Mouse (Mus musculus) embryo, embryonic 11.5 days (tissue): ENCODE data around the gene Spcs3.
A peak's percentile ranks its signal among the peaks of the same experiment; 100 is the strongest.

Experiments used
- DNase-seq: peaks from one replicate; pipeline ENCODE4 v3.0.0-alpha.2; 2012; ENCODE audit warnings: low read depth, low spot score

The Spcs3 gene

DNA sequence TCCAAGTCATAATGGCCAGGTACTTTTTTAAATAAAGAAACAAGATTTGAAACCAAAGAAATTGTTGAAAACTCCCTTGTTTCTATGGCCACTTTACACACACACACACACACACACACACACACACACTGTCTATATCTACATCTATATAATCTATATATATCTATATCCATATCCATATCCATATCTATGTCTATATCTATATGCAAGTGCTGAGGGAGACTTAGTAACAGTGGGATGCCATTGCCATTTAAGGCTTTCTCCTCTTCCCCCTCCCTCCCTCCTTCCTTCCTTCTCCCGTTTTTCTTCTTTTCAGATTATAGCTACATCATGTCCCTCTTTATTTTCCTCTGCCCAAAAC, 21.7 kb downstream of the Spcs3 start:
- no peak for DNase-seq

DNA sequence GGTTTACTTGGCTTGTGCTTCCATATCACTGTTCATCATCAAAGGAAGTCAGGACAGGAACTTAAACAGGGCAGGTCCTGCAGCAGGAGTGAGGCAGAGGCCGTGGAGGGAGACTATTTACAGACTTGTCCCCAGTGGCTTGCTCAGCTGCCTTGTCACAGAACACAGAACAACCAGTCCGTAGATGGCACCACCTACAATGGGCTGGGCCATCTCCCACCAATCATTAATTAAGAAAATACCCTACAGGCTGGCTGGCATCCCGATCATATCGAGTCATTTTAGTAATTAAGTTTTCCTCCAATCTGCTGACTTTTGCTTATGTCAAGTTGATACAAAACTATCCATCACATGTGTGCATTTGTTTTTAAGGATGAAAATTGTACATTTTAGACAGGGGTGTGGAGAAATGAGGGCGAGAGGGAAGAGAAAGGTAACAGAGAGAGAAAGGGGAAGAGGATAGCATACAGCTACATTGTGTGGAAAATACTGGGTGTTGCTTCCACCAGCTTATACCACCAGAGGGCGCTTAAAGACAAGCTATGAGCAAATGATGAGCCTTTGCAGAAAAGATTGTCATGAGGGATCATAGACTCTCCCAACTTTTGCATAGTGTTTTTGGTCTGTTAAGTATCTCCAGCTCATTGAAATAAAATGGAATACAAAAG, 22.2 kb downstream of the Spcs3 start:
- DNase-seq = peak; percentile 59

DNA sequence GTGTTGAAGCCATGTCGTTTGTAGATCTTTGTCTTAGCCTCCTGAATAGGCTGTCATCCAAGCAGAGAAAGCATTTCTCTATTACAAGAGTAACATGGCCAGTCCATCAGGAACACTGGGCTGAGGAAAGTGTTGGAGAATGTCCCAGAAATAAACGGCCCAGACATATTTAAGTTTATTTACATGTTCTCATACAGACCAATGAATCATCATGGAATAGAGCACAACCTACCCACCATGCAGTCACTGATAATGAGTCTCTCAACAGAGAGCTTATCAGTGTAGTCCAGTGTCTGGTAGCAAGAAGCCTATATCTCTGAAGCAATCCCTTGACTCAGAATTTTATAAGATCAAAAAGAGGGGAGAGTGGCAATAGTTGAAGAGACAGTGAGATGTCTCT, 24.7 kb downstream of the Spcs3 start:
- no peak for DNase-seq

DNA sequence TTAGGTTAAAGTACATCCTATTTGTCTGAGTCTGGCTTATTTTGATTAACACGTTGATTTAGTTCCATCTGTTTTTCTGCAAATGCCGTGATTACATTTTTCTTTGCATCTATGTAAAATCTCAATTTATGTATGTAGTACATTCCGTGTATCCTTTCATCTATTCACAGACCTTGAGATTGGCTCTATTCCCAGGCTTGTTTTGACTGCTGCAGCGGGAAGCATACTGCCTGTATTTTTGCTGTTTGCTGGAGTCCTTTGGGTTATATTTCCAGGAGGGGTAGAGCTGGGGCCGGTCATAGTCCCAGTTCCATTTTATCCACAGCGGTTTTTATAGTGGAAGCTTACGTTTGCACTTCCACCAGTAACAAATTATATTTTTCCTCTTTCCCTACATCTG, 26.7 kb downstream of the Spcs3 start:
- DNase-seq = no peak

DNA sequence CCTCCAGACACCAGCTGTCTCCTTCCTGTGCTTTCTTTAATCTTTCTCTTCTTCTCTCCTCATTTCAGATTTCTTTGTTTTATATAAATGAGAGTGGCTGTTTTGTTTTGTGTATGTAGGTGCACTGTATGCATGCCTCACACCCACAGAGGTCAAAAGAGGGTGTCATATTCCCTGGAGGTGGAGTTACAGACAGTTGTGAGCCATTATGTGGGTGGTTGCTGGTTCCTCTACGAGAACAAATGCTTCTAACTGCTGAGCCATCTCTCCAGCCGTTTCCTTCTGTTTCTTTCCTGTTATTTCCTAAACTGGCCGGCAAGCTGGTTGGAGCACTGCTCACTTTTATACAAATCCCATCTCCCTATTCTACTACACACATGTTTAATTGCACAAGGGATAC, 35.9 kb downstream of the Spcs3 start:
- no peak for DNase-seq

DNA sequence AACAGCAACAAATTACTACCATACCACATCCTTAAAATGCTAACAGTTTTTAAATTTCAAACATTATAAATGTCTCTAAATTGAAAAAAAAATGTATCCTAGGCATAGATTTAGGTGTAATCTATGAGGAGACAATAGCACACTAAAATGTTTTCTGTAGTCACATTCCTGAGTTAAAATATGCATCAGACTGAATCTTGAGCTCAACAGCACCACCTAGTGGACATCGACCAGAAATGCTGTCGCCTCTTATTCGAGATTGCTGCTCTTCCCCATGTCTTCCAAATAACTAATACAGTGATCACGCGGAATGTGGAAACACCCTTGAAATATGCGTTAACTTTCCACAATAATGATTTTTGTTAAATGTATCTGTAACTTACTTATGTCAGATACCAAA, 36.7 kb downstream of the Spcs3 start:
- DNase-seq = peak; percentile 67

DNA sequence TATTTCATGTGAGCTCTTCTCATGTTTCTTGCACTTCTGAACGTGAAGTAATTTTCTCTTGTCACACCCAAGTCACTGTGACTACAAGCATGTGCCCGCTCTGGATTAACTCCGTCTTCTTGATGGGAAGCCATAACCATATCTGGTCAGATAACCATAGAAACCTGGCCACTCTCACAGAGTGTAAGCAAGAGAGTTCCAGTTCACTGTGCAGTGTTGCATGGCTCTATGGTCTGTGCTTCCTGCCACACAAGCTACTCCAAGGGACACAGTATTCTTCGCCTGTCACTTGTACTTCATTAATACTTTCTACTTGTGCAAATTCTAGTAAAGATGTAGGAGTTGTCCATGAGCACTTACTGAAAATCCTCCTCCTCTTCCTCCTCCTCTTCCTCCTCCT, 37.9 kb downstream of the Spcs3 start:
- DNase-seq = no peak

DNA sequence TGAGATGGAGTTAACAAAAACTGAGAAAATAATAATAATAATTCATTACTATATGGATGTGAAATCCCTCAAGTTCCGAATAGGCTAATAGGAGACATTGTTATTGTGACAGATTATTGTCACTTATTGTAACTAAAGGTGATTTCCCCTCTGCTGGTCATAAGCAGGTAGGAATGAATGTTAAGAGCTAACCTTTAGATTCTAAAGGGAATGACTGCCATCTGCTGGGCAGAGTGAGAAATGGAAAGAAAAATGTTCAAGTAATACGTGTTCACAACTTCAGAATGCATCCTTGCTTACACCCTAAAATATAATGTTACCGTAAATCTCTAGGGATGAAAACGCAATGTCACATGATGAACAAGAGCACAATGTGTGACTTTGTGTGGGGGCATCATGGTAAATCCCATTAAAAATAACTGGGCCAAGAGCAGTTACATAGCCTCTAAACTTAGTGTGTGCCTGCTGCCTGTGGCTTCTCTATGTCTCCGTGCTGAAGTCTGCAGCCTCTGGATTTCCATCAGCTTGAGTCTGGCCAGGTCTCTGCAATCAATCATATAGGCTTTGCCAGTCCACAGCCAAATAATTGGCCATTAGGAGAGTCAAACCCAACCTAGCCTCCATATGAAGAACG, 38.6 kb downstream of the Spcs3 start:
- peak; percentile 65 for DNase-seq

DNA sequence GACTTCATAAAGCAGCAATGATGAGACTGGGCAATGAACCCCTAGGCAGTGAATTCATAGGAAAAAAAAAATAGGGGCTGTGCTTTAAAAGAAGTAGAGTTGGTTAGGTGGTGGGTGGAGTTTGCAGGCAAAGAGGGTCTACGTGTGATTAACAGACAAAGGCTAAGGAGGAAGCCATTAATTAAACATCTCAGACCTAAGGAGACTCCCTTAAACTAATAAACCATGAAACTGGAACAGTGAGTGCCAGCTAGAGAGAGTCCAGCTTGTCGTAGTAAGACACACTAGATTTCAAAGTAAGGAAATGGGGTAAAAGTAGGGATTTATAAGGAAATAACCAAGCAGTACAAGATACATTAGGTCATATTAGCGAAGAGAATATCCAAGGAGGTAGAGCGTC, 41.4 kb downstream of the Spcs3 start:
- no peak for DNase-seq

DNA sequence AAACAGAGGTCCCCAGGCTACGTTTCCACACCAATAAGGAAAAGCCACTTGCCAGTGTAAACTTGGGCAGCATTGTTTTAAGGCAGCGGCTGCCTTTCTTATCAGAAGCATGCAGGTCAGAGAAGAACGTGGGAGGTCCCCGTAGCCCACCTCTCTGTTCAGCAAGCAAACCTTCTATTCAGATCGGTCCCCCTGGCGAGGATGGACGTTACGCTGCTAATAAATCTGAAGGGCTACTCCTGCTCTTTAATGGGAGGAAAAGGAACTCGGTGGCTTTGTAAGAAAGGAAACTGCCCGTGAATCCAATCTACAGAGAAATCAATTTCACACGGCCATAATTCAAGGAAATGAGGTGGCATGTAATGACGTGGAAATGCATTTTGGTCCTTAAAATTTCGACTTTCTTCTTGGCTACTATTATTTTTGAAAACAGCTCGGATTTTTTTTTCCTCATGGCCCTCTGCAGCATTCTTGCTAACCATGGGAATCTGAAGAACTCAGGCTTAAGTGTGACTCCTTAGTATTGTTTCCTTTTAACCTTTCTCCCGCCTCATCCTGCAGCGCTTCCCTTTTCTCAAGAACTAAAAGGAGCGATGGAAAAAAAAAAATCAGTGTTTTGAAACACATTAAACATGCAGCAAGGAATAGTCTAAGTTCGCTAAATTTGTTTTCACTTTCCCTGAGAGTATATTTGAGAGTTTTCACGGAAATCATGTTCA, 43.1 kb downstream of the Spcs3 start:
- DNase-seq = no peak
